Comparison of ENCODE assay signal across 10 mouse cellular contexts in the genomic region with DNA sequence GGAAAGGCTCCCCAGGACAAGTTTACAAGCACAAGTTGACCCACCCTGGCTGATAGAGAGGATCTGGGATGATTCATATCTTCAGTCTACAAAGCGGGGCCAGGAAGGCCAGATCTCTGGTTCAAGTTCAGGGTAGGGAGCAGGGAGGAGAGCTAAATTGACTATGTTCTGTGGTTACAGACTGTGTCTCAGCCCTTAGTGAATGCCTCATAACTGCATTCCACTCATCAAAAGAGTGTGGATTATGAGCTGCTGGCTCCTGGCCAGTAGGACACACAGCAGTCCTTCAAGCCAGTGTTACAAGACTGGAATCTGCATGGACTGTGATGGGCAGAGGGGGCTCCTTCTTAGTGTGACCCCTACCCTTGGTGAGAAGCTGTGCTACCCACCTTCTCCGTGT. TPM values are rescaled to one million over a fixed set of nuclear protein-coding genes. Genes with fewer than 3 reads are reported as not detected.
DNase-seq lines count a peak whose midpoint lies in the region; ATAC-seq lines count a peak whose summit lies in the region.
"Had no signal": no experiment of that assay in that cellular context is flagged by ENCODE, and none has a peak within 500 bp of the region (broad histone marks: within the 10 kb centered on the region; RNA-seq: fewer than 3 reads in every experiment).

No protein-coding gene starts in this region.

- ATAC-seq in limb, embryonic 13.5 days (ENCODE audit: low FRiP score, low read depth) = 0 out of 2 replicates have a peak, but pooled peaks have one; percentile 44
- no peak for ATAC-seq in hindbrain, embryonic 12.5 days (ENCODE audit: low FRiP score)
- no peak for ATAC-seq in hindbrain, embryonic 11.5 days (ENCODE audit: low FRiP score)

- DNase-seq in limb, embryonic 10.5 days (ENCODE audit: low spot score) = no peak
- DNase-seq in adrenal gland, postnatal 14 days = peak; percentile 32
- DNase-seq in kidney, adult 8-10 months = peak; percentile 4 to 10
- peak; percentile 45 for DNase-seq in lung, postnatal 14 days
- no peak for DNase-seq in cerebellum, adult 8-10 months
- no peak for DNase-seq in hindbrain, embryonic 11.5 days (ENCODE audit: low spot score)
- DNase-seq: liver, embryonic 13.5 days; thymus, postnatal 4 days had no signal

- no peaks in the 10 kb centered on the region for H3K9me3 ChIP-seq in limb, embryonic 13.5 days
- H3K9me3 ChIP-seq in limb, embryonic 10.5 days (replicated peaks) = no peaks in the 10 kb centered on the region
- H3K9me3 ChIP-seq in hindbrain, embryonic 12.5 days (replicated peaks) = no peaks in the 10 kb centered on the region
- no peaks in the 10 kb centered on the region for H3K9me3 ChIP-seq in hindbrain, embryonic 11.5 days (ENCODE audit: control insufficient read depth, low read length)
- H3K9me3 ChIP-seq: liver, embryonic 13.5 days had no signal

- 75% methylated on average over 2 of the region's 2 CpGs for WGBS in limb, embryonic 13.5 days
- 86% methylated on average over 2 of the region's 2 CpGs for WGBS in limb, embryonic 10.5 days
- 85% methylated on average over 2 of the region's 2 CpGs for WGBS in hindbrain, embryonic 12.5 days
- WGBS in hindbrain, embryonic 11.5 days = 91% methylated on average over 2 of the region's 2 CpGs

- H3K4me2 ChIP-seq in limb, embryonic 13.5 days (replicated peaks) = no peak overlapping the region
- H3K4me2 ChIP-seq in hindbrain, embryonic 12.5 days (replicated peaks) = no peak overlapping the region
- no peak overlapping the region for H3K4me2 ChIP-seq in hindbrain, embryonic 11.5 days (replicated peaks; ENCODE audit: low read depth, low read length)
- H3K4me2 ChIP-seq: liver, embryonic 13.5 days had no signal

- H3K27me3 ChIP-seq in limb, embryonic 13.5 days = no peaks in the 10 kb centered on the region
- no peaks in the 10 kb centered on the region for H3K27me3 ChIP-seq in limb, embryonic 10.5 days (ENCODE audit: low read depth, poor library complexity, severe bottlenecking)
- H3K27me3 ChIP-seq in hindbrain, embryonic 12.5 days = no peaks in the 10 kb centered on the region
- H3K27me3 ChIP-seq in hindbrain, embryonic 11.5 days (ENCODE audit: control insufficient read depth, insufficient read depth, low read length) = no peaks in the 10 kb centered on the region
- H3K27me3 ChIP-seq: liver, embryonic 13.5 days had no signal

- no peaks in the 10 kb centered on the region for H3K36me3 ChIP-seq in limb, embryonic 13.5 days
- H3K36me3 ChIP-seq in limb, embryonic 10.5 days = no peaks in the 10 kb centered on the region
- no peaks in the 10 kb centered on the region for H3K36me3 ChIP-seq in hindbrain, embryonic 12.5 days
- no peaks in the 10 kb centered on the region for H3K36me3 ChIP-seq in hindbrain, embryonic 11.5 days (ENCODE audit: control insufficient read depth, insufficient read depth, low read length)
- H3K36me3 ChIP-seq: liver, embryonic 13.5 days had no signal

- H3K4me3 ChIP-seq in limb, embryonic 13.5 days = no peak overlapping the region
- no peak overlapping the region for H3K4me3 ChIP-seq in limb, embryonic 10.5 days
- H3K4me3 ChIP-seq in hindbrain, embryonic 12.5 days = no peak overlapping the region
- H3K4me3 ChIP-seq in hindbrain, embryonic 11.5 days (ENCODE audit: low read depth, low read length) = no peak overlapping the region
- H3K4me3 ChIP-seq: liver, embryonic 13.5 days had no signal

- no peak overlapping the region for H3K9ac ChIP-seq in limb, embryonic 13.5 days
- H3K9ac ChIP-seq in hindbrain, embryonic 12.5 days = no peak overlapping the region
- H3K9ac ChIP-seq in hindbrain, embryonic 11.5 days (ENCODE audit: low read depth, low read length) = no peak overlapping the region
- H3K9ac ChIP-seq: liver, embryonic 13.5 days had no signal

- H3K4me1 ChIP-seq in limb, embryonic 13.5 days = peaks cover 6% of the 10 kb centered on the region
- peaks cover 6% of the 10 kb centered on the region for H3K4me1 ChIP-seq in limb, embryonic 10.5 days
- H3K4me1 ChIP-seq in hindbrain, embryonic 12.5 days = peaks cover 1% of the 10 kb centered on the region; the same call in 1 of the 2 replicates
- H3K4me1 ChIP-seq in hindbrain, embryonic 11.5 days (replicated peaks; ENCODE audit: control insufficient read depth, insufficient read depth, low read length) = no peaks in the 10 kb centered on the region
- H3K4me1 ChIP-seq: liver, embryonic 13.5 days had no signal

- H3K27ac ChIP-seq in limb, embryonic 13.5 days = no peak overlapping the region
- no peak overlapping the region for H3K27ac ChIP-seq in limb, embryonic 10.5 days
- H3K27ac ChIP-seq in hindbrain, embryonic 12.5 days = no peak overlapping the region
- H3K27ac ChIP-seq in hindbrain, embryonic 11.5 days (ENCODE audit: low read depth, low read length) = no peak overlapping the region
- H3K27ac ChIP-seq: liver, embryonic 13.5 days had no signal

RNA-seq across cellular contexts. Expression of gene Cacnb2, which starts 48.4 kb away (rescaled TPM):
- 2.3 and 2.7 TPM in 2 replicates for polyA plus RNA-seq in limb, embryonic 13.5 days (2015; fragmentation: Nextera tagmentation; extraction: Ambion mirVana)
- 2.1 and 2.5 TPM in 2 replicates for polyA plus RNA-seq in limb, embryonic 10.5 days (2016; fragmentation: Nextera tagmentation; extraction: Ambion mirVana)
- total RNA-seq in adrenal gland, postnatal 14 days (2021) = 35.5 and 35.9 TPM in 2 replicates
- polyA plus RNA-seq in hindbrain, embryonic 12.5 days (2016; fragmentation: Nextera tagmentation; extraction: Ambion mirVana) = 3.6 TPM in 2 replicates
- polyA plus RNA-seq in hindbrain, embryonic 11.5 days (2014; fragmentation: Nextera tagmentation; extraction: Ambion mirVana) = 1.4 and 2.8 TPM in 2 replicates

Comparison
In these comparisons a context has a peak if more than half of its experiments do, and no peak if none do; other contexts are left out.
1. DNase-seq: peak in adrenal gland, postnatal 14 days (single experiment), kidney, adult 8-10 months (2 of 2) and lung, postnatal 14 days (single experiment); none in limb, embryonic 10.5 days (single experiment), cerebellum, adult 8-10 months (single experiment) and hindbrain, embryonic 11.5 days (single experiment).